Mouse (Mus musculus) neutrophil, adult 5-6 weeks (primary cell): ENCODE results near the gene Nrxn3. TPM values are rescaled to one million over a fixed set of nuclear protein-coding genes. Genes with fewer than 3 reads are reported as not detected.

Experiments
- ATAC-seq: fragments of 151-379, 151-347 bp; 2 replicates; pipeline ENCODE4 v1.8.0; 2017; ENCODE audit warnings: mild to moderate bottlenecking, moderate TSS enrichment; ENCODE audit not compliant: insufficient number of reproducible peaks, poor library complexity, low FRiP score, severe bottlenecking; ENCODE audit errors: extremely low read depth
- total RNA-seq: library from RNA; stranded (forward); fragments of 200-1000 nt; gene quantifications from 2 replicates; pipeline ENCODE4 v1.2.3, GENCODE M21; 2017

The Nrxn3 gene
- total RNA-seq, 1 experiment from 2014 or later = not detected

DNA sequence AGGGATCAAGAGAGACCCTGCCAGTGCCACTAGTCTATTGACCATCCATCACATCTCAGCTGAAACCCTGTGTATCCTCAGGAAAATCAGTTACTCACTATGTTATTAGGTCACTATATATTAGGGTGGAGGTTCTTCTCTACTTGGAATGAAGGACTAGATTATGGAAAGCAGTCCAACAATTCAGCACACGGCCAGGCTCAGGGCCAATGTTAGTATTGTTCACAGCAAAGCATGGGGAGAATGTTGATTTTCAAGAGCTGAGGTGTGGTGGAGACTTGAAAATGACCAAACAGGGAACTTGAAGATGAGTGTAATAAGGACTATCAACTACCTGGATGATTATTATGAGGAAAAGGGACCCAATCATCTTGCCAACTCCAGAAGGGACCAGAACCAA, 1209.7 kb downstream of the Nrxn3 start:
- ATAC-seq = no peak

DNA sequence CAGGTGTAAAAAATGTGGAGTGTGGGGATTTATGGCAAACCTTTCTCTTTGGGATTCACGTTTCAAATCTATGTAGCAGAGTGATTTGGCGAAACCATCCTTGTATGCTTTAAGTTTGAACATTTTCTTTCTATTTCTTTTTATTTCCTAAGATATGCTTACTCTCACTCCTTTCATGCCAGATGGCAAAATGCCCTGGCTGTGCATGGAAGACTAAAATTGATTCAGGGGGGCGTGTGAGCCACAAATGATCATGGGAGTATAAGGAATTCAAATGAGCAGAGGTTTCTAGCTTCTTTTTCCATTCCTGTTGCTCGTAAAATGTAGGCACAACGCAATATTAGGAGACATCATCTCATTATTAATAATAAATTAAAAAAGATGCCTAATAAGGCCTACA, 1211.0 kb downstream of the Nrxn3 start:
- no peak for ATAC-seq

DNA sequence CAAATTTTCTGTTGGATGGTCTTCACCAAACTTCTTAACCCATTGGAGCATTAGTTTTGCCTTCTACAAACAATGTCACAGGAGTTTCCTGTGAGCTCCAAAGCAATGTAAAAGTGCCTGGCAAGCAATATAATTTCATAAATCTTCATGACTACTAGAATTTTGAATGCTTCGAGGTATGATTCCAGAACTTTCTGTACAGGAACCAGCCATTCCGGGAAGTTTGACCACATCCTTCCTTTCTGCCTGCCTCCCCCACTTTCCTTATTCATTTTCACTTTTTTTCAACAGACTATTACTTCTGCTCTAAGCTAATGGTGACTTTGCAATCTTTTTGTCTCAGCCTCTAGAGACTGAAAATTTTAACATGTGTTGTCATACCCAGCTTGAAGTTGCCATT, 1218.1 kb downstream of the Nrxn3 start:
- ATAC-seq = no peak

DNA sequence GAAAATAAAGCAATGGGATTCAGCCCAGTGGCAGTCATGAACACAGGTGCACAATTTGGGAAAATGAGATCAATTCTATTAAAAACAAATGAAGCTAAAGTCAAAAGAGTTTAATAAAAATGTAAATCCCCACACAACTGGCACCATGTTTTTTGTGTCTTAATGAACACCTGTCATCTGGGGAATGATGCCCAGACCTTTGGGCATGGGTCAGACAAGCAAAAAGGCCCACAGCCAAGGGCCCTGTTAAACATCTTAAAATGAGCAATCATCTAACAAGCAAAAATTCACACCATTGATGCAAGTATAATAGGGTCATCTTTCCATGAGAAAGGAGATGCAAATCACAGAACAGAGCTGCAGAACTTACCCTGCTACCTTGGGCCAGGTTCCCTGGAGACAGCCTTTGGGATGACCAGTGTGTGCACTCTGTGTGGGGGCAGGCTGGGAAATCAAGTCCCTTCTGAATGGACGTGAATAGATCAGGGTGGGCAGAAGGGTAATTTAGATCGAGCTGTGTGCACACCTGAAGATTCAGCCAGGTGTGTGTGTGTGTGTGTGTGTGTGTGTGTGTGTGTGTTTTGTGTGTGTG, 1223.3 kb downstream of the Nrxn3 start:
- no peak for ATAC-seq

DNA sequence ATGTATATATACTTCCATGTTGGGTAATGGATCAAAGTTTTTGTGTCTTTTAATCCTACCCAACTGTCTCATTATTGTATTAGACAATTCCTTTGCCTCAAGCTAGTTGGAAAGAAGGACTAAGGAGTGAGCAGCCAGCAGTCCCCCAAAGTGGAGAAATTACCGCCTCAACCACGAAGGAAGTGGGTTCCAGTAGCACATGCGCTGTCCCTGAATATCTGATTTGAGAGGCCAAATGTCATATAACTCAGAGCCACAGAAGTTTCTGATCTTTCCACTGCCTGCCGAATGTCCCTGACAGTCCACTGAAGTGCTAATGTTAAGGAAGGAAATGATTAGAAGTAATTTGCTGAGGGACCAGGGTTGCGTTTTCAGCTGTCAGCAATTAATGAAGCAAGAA, 1223.8 kb downstream of the Nrxn3 start:
- no peak for ATAC-seq

DNA sequence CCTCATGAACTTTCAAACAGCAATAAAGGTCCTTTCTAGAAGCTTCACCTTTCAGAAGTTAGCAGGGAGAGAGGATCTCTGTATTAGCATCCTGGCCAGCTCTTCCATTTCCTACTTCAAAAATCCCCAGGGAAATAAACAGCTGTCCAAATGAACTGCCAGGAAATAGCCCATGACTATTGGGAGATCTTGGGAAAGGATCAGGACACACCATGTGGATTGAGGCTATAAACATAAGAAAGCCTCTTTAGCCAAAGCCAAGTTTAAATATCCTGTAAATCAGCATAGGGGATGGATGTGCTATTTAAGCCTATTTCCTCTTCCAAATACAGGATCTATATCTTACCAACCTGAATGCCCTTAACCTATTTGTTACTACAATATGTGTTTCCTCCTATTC, 1230.6 kb downstream of the Nrxn3 start:
- no peak for ATAC-seq

DNA sequence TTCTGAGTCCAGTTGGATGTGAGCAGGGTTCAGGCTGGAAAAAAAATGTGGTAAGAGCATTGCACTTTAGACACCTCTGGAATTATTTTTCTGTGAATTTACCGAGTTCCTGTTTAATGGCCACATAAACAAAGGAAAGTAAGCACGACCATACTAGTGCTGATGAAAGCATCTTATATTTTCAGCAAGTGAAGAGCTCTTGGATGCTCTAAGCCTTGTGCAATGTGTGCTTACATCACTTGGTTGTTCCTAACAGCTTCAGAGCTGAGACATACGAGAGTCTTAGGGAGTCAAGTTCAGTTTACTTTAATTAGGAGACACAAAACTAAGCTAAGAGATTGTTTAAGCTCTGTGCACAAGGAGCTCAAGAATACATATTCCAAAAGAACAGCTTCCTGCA, 1231.0 kb downstream of the Nrxn3 start:
- no peak for ATAC-seq

DNA sequence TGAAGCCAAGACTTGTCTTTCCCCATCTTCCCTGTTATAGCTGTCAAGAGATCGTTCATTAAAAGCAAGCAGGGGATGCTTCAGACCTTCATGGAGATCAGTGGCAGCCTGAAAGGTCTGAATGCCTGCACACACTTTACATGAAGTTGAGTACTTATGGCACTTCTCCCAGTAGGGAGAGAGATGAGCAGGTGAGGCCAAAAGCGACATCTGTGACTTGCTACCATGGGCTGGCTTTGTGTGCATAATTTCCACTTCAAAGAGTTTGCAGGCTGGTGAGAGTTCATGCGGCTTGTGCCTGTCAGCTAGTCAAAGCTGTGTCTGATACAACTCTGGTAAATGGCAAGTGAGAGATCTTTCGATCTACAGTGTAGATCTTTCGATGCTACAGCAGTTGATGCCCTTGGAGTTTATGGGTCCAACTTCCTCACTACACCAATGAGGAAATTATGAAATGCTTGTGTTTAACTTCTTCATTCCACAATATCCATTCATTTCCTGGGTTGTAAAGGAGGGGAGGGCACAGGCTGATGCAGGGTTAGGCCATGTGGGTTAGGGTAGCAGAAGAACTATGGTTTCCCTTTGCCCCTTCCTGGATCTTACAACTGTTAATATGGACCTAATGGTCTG, 1231.9 kb downstream of the Nrxn3 start:
- ATAC-seq = no peak

DNA sequence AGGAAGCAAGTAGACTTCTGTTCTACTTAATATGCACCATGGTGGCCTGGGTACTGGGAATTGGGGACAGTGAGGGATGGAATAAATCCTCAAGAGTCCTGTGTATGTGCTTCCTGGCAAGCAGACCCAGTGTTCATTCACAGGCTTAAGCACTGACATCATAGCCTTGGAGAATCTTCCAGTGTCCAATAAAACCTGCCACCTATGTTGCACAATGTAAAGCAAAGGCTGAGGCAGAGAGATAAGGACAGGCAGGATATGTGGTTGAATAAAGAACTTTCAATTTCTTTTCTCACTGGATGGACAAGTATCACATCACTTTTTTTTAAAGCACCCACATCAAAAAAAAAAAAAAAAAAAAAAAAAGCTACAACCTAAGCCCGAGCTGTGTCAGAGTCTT, 1240.4 kb downstream of the Nrxn3 start:
- no peak for ATAC-seq

DNA sequence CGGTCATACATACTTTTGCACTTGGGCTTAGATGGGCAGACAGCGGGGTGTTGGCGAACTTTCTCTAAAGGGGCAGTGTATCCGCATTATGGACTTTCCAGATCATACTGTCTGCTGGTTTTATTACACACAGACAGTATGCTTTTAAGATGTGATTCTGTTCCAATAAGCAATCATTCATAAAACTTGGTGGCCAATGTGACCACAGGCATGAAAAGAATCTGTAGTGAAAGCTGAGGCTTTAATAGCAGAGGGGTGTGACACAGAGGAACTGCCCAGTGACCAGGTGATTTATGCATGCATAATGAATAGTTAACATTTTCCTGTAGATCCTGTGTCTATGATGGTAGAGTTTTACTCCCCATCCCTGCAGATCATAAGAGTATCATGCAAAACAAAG, 1254.0 kb downstream of the Nrxn3 start:
- no peak for ATAC-seq

DNA sequence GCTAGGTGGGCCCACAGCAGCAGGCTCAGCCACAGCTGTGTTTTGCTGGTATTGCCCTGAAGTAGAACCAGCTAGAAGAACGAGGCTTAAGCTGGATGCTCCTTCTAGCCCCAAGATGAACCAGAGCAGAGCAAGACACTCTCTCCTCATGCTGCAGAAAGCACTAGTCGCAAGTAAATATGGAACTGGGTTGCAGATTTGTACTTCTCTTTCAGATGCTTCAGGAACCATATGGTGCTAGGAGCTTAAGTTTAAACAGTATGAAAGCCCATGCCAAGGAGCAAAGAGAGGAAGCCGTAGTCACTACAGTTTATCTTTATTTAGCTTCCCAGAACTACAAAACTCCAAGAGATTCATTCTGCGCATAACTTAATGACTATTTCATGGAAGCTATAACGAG, 1254.8 kb downstream of the Nrxn3 start:
- no peak for ATAC-seq

DNA sequence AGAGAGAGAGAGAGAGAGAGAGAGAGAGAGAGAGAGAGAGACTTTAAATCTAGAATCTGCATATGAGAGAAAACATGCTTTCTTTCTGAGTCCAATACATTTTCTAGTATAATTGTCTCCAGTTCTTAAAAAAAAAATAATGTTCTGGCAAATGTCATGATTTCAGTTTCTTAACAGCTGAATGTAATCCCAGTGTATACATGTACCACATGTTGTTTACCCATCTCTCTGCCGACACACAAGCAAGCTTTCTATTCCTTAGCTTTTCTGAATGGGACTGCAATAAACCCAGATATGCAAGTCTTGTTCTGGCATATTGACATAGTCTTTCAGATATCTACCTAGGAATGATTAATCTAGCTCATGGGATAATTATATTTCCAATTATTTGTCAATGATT, 1256.5 kb downstream of the Nrxn3 start:
- ATAC-seq = no peak

DNA sequence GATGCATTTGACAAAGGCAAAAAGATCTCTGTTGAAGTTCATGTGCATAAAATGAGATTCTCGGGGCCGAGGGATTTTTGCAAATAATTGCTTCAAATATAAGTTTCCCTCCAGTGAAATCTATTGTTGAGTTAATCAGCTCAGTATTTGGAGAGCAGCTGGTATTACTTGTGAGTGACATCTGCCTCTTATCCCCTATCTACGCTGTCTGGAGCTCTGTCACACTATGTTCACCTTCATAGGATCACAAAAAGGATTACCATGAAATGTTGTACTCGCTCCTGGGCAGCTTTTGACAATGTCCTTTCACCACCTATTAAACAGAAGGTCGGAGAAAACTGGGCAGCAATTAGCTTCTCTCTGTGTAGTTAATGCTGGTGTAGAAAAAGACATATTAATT, 1259.8 kb downstream of the Nrxn3 start:
- ATAC-seq = no peak

DNA sequence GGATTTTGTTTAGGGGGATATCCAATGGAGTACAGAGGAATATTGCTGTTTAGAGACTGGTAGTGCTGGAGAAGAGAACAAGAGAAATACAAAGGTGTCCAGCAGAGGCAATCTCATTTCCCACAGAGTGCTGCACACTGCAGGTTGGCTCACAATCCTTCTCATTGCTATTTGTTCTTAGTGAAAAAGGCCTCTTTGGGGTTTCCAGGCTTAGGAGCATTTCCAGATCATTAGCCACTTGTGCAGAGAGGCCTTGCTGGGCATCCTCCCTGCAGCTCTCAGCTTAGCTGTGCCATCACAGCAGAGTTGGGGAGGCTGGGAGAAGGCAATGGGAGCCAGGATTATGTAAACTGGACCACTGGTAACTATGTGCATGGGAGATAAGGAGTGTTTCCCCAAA, 1260.7 kb downstream of the Nrxn3 start:
- ATAC-seq = no peak

DNA sequence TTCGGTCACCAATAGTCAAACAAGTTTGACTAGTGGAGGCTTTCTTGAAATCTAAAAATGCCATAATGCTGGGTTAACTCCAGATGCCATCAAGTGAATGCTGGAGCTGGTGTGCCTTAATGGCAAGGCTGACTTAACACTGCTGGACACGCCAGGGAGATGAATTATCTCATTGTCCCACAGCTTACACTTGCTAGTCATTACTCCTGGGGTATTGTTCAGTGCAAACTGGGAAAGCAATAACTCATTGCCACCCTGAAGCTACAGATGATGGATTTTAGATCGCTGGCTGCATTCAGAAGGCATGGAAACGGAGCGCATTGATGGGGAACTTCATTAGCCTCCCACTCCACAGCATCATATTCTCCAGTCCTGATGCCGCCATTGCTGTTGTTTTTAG, 1263.5 kb downstream of the Nrxn3 start:
- no peak for ATAC-seq

DNA sequence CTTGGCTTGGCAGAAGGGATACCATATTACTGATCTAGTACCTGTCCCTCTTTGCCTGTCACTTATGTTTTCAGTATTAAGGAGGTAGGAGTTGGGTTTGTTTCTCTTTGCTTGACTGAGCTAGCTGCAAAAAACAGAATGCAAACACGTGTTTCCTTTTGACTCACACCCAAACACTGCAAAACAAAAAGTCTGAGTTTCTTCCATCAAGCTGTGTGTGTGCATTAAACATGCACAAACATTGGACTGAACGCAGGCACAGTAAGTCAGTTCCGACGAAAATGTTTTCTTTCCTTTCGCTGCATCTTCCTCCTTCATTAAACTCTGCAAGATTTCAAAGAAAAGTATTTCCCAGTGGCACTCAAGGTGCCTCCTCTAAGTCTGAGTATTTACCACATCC, 1270.6 kb downstream of the Nrxn3 start:
- no peak for ATAC-seq

DNA sequence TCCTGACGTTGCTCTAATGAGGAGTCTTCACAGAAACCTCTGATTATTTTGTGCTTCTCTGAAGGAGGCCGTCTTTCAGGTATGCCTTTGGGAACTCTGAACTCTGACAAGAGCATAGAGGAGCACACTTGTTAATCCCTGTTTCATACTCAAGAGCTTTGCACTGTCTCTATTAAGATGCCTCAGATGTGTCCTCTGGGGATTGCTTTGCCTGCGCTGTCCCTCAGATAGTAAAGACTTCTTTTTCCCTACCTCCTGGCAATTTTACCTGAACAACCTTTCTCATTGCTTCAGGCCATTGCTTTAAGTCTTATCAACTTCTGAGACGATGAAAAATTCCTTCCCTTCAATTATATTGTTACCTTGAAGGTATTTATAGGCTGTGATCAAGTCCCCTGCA, 1272.7 kb downstream of the Nrxn3 start:
- ATAC-seq = no peak

DNA sequence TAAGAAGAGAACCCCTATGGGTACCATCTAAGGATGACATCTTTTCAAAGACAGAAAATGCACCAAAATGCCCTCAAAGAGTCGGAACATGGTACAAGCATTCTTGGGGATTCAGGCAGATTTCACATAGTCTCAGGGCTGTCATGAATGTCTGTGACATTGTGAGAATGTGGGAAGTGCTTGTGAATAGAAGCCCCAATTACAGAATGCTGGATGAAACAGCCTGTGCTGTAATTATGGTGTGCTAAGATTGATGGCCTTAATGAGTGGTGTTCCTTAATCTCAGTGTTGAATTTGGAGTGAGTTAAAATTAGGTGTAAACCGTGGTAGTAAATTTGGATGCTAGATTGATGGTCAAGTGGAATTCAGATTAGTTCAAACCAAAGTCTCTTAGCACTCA, 1287.6 kb downstream of the Nrxn3 start:
- no peak for ATAC-seq

DNA sequence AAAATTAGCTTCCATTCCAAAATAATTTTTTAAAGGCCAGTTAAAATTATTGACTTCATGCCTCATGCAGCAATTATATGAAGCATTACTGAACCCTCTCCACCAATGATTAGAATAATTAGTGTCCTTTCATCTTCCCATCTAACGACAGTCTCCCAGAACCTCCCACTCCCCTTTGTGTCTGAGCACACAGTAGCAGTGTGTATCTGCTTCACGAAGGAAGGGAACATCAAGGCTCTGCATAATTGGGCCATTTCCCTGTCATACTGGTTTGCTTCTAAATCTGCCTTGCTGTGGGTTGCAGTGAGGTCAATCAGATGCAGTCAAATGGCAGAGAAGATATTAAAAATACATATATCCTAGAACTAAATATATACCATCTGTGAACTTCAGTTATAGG, 1291.3 kb downstream of the Nrxn3 start:
- ATAC-seq = no peak

DNA sequence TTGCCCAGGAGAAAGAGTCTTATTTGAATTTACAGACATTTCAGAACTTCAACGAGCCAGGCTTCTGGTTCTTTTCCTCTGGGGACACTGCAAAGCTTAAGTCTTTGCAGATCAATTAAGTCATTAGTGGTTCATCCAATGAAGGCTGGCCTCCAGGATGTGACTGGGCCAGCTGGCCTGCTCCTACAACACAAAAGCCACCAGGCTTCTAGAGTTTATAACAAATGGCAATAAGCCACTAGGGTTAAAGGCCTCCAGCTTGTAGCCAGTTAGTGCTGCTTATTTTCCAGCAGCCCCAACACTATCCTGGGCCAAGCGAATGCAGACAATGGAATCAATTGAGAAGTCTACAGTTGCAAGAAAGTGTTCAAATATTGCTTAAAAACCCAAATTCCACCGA, 1304.3 kb downstream of the Nrxn3 start:
- ATAC-seq = no peak

DNA sequence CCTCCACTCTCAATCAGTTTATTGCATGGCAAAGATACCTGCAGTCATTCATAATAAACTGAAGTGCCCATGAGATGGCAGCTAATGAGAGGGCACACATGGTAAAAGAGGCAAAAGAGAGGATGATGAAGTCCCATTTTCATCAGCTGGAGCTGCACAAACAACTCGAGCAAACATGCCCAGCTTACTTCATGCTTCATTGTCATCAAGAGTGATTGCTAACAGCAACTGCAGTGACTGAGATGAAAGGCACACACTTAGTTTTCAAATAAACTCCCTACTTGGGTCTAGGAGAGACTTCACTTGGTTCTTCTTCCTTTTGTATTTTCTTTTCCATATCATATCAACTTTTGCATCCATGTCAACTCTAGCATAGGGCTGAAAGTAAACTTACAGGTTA, 1318.4 kb downstream of the Nrxn3 start:
- no peak for ATAC-seq
